Mouse (Mus musculus): ENCODE results near the gene Samd4.

Samd4 gene

GRCm38 (mm10) chr14:46882431-46883067 lies at the start of gene Samd4:
Gene Samd4, plus strand, starts transcription at chr14:46882854.
- peak; percentile 75 for DNase-seq (ENCODE audit: low spot score)

- no peak for DNase-seq (ENCODE audit: low spot score)
Observed at GRCm38 (mm10) chr14:46839326-46839725, 43.3 kb upstream of the Samd4 start.

- peak; percentile 10 for DNase-seq (ENCODE audit: low spot score)
Observed at GRCm38 (mm10) chr14:46845706-46846105, 36.9 kb upstream of the Samd4 start.

- DNase-seq (ENCODE audit: low spot score), result no peak
Observed at GRCm38 (mm10) chr14:46848063-46848590, 34.5 kb upstream of the Samd4 start.

- DNase-seq (ENCODE audit: low spot score), result no peak
Observed at GRCm38 (mm10) chr14:46848736-46849135, 33.9 kb upstream of the Samd4 start.

DNA sequence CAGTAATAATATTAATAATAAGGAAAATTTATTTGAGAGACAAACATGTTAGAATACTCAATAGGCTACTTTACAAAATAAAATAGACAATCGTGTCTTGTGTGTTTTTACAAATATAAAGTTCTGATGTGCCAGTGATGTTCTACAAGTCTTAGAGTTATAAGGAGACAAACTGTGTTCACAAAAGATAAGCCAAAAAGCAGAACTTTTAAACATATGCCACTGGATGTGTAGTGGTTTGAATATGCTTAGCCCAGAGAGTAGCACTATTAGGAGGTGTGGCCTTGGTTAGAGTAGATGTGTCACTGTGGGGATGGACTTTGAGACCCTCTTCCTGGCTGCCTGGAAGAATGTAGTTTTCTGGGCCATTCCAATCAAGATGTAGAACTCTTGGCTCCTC lies 32.9 kb upstream of the Samd4 start:
- no peak for DNase-seq (ENCODE audit: low spot score)

- no peak for DNase-seq (ENCODE audit: low spot score)
Observed at GRCm38 (mm10) chr14:46853677-46854076, 29.0 kb upstream of the Samd4 start.

DNA sequence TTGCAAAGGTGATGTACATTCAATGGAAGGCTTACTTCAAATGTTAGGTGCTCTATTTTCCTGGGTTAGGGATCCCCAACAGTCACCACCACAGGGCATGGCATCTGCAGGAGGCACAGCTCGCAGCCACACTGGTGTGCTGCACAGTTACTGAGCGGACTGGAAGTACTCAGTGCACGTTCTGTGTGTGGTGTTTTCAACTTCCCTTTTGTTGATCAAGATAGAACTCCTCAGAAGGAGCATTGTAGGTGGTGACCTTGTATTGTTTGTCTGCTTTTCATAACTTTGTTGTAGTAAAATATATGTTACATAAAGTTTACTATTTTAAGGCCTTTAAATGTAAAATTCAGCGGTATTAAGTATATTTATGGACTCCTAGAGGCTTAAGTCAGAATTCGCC lies 19.7 kb upstream of the Samd4 start:
- no peak for DNase-seq (ENCODE audit: low spot score)

- peak; percentile 7 for DNase-seq (ENCODE audit: low spot score)
Observed at GRCm38 (mm10) chr14:46880935-46881334, 1.7 kb upstream of the Samd4 start.

GRCm38 (mm10) chr14:46881581-46882430 lies 848 bp upstream of the Samd4 start:
- peak; percentile 14 for DNase-seq (ENCODE audit: low spot score)

DNA sequence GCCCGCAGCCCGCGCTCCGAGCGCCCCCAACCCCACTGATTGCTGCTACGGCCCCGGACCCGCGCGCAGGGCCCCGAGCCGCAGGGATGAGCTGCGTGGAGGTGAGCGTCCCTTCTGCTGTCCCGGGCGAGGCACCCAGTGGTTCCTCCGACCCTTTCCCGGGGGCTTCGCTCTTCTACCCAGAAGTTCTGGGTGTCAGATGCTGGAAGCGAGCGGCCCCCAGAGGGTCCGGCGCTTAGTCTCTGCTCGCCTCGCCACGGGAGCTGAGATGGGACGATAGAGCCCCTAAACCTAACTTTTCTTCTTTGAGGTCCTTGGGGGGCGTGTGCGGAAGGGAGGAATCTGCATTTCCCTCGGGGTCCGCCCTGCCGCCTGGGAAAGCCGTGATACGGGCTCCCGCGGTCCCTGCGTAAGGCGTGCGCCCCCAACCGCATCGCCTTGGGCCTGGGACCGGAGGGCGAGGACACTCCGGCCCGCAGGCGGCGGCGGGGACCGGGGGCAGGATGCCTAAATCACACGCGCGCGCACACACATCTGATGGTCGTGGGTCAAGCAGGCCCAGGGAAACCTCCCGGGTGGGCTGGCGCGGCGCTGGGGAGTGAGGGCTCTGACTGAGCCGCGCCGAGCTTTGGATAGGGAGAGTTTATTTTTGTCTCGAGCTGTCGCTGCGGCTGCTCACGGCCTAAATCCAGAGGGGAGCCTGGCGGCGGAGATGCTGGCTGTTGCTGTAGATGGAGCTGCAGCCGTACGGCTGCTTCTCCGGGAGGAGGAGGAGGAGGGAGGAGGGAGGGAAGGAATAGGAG lies 615 bp downstream of the Samd4 start:
- DNase-seq (ENCODE audit: low spot score), result peak; percentile 14

- DNase-seq (ENCODE audit: low spot score), result peak; percentile 6
Observed at GRCm38 (mm10) chr14:46883871-46884441, 1.3 kb downstream of the Samd4 start.

DNA sequence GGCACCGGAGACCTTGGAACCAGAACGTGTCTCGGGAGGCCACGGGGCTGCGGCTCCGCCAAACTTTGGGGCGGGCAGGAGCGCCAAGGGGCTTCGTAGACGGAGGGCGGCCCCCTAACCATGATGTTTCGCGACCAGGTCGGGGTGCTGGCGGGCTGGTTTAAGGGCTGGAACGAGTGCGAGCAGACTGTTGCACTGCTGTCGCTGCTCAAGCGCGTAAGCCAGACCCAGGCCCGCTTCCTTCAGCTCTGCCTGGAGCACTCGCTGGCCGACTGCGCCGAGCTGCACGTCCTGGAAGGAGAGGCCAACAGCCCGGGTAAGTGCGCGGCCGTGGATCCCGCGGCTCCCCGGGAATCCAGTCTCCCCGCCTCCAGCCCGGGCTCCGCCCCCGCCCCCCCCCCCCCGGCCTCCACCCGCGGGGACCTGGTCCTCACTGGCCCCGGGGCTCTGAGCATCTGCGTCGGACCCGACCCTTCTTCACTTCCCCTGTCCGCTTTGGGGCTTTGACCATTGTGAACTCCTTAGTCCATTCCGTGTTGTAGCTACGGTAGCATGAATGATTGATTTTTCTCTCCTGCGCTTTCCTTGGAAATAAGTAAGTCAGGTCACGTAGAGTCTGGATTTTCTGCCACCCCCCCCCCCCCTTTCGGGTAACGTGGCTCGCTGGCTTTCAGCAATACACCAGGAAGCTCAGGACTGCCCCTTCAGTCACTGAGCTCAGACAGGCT lies 2.2 kb downstream of the Samd4 start:
- DNase-seq (ENCODE audit: low spot score), result peak; percentile 19

GRCm38 (mm10) chr14:46885429-46885755 lies 2.7 kb downstream of the Samd4 start:
- no peak for DNase-seq (ENCODE audit: low spot score)

- DNase-seq (ENCODE audit: low spot score), result no peak
Observed at GRCm38 (mm10) chr14:46885891-46886301, 3.2 kb downstream of the Samd4 start.

GRCm38 (mm10) chr14:46889096-46889495 lies 6.4 kb downstream of the Samd4 start:
- no peak for DNase-seq (ENCODE audit: low spot score)

DNA sequence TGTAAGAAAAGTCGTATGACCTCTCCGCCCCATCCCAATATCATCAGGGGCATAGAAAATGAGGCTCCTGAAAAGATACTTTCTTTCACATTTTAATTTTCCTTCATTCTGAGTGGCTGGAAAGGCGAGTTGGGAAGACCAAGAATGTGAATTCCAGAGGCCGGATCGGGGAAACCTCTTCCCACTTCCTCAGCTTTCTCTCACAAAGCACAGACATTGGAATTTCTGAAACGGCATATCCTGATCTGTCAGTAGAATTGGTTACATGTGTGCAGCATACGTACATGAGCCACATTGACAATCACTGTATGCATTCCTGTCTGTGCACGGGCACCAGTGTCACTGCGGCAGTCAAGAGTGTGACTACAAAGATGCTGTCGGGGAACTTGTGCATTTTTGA lies 11.3 kb downstream of the Samd4 start:
- no peak for DNase-seq (ENCODE audit: low spot score)

DNA sequence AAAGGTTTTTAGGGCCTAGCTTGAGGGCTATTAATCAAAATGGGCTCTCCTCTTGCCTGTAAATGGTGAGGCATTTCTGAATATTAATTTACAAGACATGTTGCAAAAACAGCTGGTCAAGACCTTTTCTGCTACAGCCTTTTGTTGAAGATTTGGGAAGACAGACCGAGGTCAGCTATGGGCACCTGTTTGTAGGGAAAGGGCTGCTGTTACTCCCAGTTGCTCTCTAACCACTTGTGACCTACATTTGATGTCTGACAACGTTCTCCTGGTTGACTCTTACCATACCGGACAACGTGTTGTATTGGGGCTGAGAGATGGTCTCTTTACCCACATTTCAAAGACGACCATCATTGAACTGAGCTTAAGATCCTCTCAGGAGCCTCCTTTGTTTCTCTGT lies 15.3 kb downstream of the Samd4 start:
- no peak for DNase-seq (ENCODE audit: low spot score)

- no peak for DNase-seq (ENCODE audit: low spot score)
Observed at GRCm38 (mm10) chr14:46898626-46899025, 16.0 kb downstream of the Samd4 start.

DNA sequence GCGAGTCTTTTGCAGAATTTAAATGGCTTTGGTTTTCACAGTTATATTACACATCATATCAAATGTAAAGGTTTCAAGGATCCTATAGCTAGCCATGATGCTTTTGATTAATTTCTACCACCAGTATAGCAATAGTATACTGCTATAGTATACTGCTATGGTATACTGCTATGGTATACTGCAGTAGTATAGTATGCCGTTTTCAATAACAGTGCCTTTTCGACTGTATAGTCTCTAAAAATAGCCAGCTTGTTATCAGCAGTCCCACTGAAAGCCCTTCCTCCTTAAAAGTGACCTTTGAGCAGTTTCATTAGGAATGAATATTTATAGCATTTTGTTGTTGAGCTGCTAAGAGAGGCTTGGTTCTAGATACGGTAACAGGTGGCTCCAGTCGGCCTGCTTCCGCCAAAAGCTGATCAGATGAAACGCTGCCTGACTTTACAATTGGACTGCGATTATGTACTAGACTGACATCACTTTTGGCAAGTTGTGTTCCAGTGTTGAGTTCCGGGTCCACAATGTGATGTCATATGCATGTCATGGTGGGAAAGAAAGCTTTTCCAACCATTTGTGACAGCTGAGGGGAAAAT lies 19.9 kb downstream of the Samd4 start:
- DNase-seq (ENCODE audit: low spot score), result no peak

- no peak for DNase-seq (ENCODE audit: low spot score)
Observed at GRCm38 (mm10) chr14:46904276-46904675, 21.6 kb downstream of the Samd4 start.

Data from ovary, adult 18-20 months (tissue).